Mouse (Mus musculus) cerebral cortex, adult 2 months (tissue): Measurements from ENCODE around the gene Usp18.

Experiments used
- WGBS: fragments of 180-500 bp; shearing (Covaris S2); methylation state at CpG from one replicate; pipeline ENCODE4 v1.1.7; 2018; 5-methylcytosine and 5-hydroxymethylcytosine counted together

The Usp18 gene

GRCm38 (mm10) chr6:121303466-121304220 is 57.9 kb downstream of the Usp18 start:
- 83% methylated on average over 10 of the region's 10 CpGs for WGBS

DNA sequence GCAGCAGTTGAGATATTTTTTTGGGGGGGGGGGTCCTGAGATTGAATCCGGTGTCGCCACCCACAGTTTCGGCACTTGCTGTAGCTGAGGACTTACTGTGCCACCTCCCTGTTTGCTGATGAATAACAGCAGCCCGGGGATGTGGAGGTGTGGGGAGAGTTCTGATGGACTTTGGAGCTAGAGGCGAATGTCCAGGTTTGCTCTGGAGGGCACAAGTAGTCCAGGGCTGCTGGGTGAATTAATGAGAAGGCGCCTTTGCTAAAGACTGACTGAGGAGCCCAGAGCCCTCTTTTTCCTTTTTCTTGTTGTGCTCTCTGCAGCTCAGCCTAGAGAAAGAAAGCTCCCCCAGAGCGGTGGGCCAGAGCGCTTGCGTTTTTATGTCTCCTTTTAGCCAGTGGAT is 58.9 kb downstream of the Usp18 start:
- WGBS, result 83% methylated on average over 9 of the region's 9 CpGs

GRCm38 (mm10) chr6:121305571-121305970 is 59.9 kb downstream of the Usp18 start:
- 80% methylated on average over 3 of the region's 3 CpGs for WGBS

DNA sequence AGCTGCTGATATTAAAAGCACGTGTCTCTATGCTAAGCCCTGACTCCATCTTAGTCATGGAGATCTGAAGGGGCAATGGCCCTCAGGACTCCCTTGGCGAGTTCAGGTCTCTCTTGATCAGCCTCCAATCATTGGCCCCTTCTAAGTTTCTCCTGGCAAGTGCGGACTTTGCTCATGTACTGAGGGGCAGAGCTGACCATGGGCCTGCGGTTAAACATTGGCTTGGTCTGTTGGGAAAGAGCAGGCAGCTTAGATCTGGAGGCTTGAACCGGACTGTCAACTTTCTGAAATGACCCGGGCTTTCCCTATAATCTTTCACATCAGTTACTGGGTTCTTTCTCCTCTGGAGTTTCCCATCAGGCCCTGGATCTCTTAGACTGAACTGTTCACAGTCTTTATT is 65.3 kb downstream of the Usp18 start:
- WGBS, result 92% methylated on average over 6 of the region's 6 CpGs

GRCm38 (mm10) chr6:121319099-121319498 is 73.4 kb downstream of the Usp18 start:
- WGBS, result 69% methylated on average over 6 of the region's 6 CpGs
